Mouse (Mus musculus) monocyte, adult 2 months (primary cell): ENCODE data around the gene Hist2h2ac.
"Not testable (repeated sequence)": the region's sequence is repeated elsewhere in the genome, so short reads cannot be mapped to it uniquely, and the experiment has no call there.

Experiments
- DNase-seq, 2 experiments: peaks; one replicate each; pipeline ENCODE4 v3.0.0; 2022; ENCODE audit warnings: low spot score in 2 of 2, low read depth in 1 of 2

Hist2h2ac gene

GRCm38 (mm10) chr3:96230910-96231757 is 10.5 kb upstream of the Hist2h2ac start:
- DNase-seq: no peak

DNA sequence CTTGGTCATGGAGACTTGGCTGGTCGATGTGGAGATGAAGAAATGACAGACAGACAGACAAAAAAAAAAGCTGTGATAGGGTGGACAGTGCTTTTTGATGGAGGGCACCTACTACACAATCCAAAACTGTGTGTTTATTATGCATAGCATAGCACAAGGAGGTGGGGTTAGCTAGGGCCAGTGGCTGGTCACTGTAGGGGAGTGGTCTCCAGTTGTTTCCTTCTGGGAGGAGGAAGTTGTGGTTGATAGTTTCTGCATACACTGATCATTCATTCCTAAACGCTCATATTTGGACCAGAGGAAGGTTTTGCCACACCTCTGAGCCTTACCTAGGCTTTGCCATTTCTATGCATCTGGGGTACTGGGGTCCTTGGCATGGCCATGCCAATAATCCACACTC is 9.7 kb upstream of the Hist2h2ac start:
- no peak for DNase-seq

DNA sequence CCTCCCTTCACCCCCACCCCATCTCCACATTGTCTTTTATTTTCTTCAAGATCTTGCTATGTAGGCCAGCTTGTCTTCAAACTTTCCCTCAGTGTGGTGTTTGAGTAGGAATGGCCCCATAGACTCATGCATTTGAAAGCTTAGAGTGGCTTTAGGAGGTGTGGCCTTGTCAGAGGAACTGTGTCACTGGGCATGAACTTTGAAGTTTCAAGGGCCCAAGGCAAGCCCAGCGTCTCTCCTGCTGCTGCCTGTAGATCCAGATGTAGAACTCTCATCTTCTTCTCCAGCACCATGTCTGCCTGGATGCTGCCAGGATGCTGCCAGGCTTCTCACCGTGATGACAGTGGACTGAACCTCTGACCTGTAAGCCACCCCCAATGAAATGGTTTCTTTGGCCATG is 8.1 kb upstream of the Hist2h2ac start:
- no peak for DNase-seq

- DNase-seq: no peak
Measured at GRCm38 (mm10) chr3:96226695-96227648, 6.3 kb upstream of the Hist2h2ac start.

DNA sequence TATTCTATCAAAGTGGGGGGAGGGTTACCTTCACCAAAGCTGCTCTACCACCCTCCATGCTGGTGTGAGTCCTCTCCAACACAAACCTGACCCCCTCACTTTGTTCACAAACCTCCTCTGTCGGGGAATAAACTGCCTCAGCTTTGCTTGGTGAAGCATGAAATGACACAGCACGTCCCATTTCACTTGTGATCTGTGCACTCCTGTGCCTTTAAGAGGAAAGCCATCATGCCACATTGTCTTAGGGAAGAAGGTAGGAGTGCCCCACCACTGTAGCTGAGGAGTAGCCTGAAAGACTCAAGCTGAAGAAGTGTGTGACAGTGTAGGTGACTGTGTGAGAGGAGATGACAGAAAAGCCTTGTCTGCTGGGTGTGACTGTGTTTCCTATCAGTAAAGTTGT is 4.7 kb upstream of the Hist2h2ac start:
- DNase-seq: no peak

GRCm38 (mm10) chr3:96222774-96223173 is 2.1 kb upstream of the Hist2h2ac start:
- DNase-seq: no peak

DNA sequence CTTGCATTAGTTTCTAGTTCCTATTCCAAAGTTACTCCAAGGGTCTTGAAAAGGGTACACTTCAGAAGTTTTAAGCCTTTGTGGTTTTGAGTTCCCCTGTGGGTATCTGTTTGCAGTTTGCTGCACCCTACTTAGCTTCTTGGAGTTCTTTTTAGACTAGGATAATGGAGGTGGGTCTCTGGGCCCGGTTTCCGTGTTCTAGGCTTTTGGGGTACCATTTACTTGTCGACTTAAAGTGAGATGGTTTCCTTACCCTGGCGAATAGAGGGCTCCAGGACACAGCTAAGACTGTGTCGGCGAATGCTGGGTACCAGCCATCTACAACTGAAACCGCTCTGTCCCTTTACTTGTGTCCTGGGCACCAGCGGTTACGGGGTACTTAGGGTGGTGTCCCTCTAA is 959 bp upstream of the Hist2h2ac start:
- no peak for DNase-seq

- DNase-seq: not testable (repeated sequence)
Measured at GRCm38 (mm10) chr3:96220131-96220764, 432 bp downstream of the Hist2h2ac start.

DNA sequence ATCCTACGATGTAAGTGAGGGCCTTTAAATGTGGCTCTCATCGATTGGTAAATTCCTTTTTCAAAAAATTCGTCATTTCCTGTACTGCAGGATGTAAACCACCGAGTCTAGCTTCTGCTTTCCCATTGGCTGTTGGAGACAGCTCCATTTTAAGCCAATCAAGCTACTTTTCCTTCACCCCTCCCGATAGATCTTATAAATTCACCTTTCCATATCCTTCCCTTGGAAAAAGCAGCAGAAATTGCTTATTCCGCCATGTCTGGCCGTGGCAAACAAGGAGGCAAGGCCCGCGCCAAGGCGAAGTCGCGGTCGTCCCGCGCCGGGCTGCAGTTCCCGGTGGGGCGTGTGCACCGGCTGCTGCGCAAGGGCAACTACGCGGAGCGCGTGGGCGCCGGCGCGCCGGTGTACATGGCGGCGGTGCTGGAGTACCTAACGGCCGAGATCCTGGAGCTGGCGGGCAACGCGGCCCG is 984 bp downstream of the Hist2h2ac start, which contains the start of the genes Bola1 and Hist2h2ab:
Gene Bola1, minus strand, starts transcription at position 49 of the 470 bp plus-strand sequence.
Gene Hist2h2ab, plus strand, starts transcription at position 205 of the 470 bp plus-strand sequence.
- DNase-seq: peak in 1 of 2 experiments; percentile 68

DNA sequence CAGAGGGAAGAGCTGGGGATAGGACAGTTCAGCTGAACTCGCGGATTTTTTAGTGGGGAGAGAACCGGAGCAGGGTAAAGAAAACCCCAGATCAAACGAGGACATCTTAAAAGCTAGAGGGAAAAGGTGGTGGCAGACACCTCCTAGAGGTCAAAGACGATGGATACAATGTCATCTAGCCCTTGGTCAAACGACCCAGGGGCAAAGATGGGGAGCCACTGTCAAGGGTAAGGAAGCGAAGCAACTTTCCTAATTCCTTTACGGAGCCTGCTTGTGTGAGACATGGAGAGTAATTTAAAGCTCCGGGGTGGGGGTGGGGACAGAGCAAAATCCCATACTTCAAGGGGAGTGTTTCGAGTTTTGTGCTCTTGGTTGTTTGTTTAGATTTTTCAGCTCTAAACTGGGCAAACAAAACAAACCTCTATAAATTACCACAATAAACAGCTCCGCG is 1.5 kb downstream of the Hist2h2ac start:
- DNase-seq: no peak

DNA sequence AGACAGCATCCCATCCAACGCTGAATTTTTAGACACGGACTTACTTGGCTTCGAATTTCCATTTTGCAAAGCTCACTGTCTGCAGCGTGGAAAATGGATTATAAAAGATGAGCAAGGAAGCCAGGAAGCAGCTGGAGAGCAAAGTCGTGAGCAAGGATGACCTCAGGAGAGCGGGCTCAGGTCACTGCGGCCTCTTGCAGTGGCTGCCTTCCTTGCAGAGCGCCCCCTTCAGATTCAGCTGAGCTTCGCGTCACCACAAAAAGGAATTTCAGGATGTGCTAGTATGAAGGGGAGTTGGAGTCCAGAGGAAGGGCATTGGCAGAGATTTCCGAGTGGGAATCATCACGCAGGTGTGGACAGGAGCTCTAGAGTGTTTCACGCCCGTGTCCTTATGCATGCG is 11.4 kb downstream of the Hist2h2ac start:
- DNase-seq: no peak

- DNase-seq: no peak
Measured at GRCm38 (mm10) chr3:96207819-96208218, 12.9 kb downstream of the Hist2h2ac start.

- no peak for DNase-seq
Measured at GRCm38 (mm10) chr3:96199731-96200130, 20.9 kb downstream of the Hist2h2ac start.

GRCm38 (mm10) chr3:96198601-96199251 is 22.0 kb downstream of the Hist2h2ac start:
- DNase-seq: not testable (repeated sequence)

DNA sequence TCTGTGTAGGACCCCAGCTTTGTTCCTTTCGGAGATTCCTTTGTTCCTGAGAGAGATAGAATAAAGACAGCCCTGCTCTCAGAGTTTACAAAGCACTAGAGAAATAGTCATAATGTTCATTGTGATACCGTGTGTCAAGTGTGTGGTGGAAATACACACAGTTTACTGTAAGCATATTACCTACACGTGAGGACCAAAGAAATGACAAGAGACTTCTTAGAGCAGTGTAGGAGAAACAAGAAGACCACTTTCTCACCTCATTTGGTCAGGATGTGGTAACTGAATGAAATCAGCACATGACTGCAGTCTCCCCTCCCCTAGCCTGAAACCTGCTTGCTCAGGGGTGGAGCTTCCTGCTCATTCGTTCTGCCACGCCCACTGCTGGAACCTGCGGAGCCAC is 22.5 kb downstream of the Hist2h2ac start:
- no peak for DNase-seq

DNA sequence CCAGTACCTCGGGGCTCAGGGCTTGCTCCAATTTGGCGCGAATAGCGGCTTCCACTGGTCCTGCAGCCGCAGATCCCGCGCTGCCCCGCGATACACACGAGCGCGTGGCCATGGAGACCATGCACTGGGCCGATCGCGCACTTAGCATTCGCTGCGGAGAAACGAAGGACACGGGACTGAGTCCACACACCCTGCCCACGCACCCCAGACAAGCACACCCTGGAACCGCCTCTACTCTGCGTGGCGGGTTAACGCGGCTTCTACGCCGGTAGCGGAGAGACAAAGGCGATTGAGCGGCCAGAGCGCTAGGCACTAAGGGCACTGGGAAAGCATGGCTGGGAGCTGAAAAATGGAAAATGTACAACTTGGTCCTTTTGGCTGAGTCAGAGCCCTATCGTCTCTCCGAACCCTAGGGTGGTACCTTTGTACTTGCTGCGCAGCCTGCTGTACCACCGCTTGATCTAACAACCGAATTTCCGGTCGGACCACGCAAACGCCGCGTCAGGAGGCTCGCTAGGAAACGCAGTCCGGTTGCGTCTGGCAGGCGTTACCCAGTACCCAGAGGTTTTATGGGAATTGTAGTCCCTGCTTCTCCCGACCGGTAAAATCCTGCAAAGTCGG is 23.4 kb downstream of the Hist2h2ac start:
- DNase-seq: peak; percentile 39 to 68

GRCm38 (mm10) chr3:96196437-96197128 is 24.1 kb downstream of the Hist2h2ac start:
- DNase-seq: no peak

GRCm38 (mm10) chr3:96195616-96196313 is 24.9 kb downstream of the Hist2h2ac start:
- DNase-seq: no peak

DNA sequence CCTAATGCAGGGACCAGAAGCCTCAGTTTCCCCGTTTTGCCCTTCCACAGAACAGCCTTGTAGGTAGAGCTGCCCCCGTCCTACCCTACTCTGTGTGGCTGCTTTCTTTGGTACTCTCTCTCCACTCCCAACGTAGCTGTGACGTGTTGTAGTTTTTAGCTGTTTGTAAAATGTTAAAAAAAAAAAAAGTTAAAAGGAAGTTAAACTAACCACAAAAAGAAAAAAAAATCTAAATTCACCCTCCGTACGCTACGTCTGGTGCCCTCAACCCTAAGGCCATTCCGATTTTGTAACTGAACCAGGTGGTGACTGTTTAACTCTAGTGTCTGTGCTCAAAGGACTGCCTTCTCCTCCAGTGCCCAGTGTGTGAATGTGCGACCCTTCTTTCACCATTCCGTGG is 25.7 kb downstream of the Hist2h2ac start:
- no peak for DNase-seq
